Mouse (Mus musculus): Measurements from ENCODE around the gene Gabbr2. TPM values are rescaled to one million over a fixed set of nuclear protein-coding genes. Genes with fewer than 3 reads are reported as not detected.

Gene Gabbr2
- polyA plus RNA-seq, 1 experiment from 2014 or later, result 0.11 TPM

GRCm38 (mm10) chr4:46794583-46794982, 197.1 kb downstream of the Gabbr2 start:
- no peak overlapping the region for H3K4me3 ChIP-seq (ENCODE audit: low read depth, low read length)
- H3K9ac ChIP-seq (ENCODE audit: low read depth, low read length), result no peak overlapping the region
- no peak overlapping the region for H3K27ac ChIP-seq (ENCODE audit: low read length)
- H3K27me3 ChIP-seq (ENCODE audit: control insufficient read depth, insufficient read depth, low read depth, low read length), result no peaks in the 10 kb centered on the region
- WGBS (ENCODE audit: insufficient replicate concordance), result 63% methylated on average over 7 of the region's 7 CpGs
- H3K9me3 ChIP-seq (replicated peaks; ENCODE audit: control insufficient read depth, low read length), result no peaks in the 10 kb centered on the region
- H3K36me3 ChIP-seq (ENCODE audit: control insufficient read depth, insufficient read depth), result no peaks in the 10 kb centered on the region
- H3K4me1 ChIP-seq (ENCODE audit: control insufficient read depth, low read depth, low read length), result no peaks in the 10 kb centered on the region
- H3K4me2 ChIP-seq (ENCODE audit: low read depth, low read length), result no peak overlapping the region
- ATAC-seq (ENCODE audit: low read depth), result no peak

- H3K4me2 ChIP-seq (ENCODE audit: low read depth, low read length), result no peak overlapping the region
- WGBS (ENCODE audit: insufficient replicate concordance), result 61% methylated on average over 9 of the region's 9 CpGs
- no peaks in the 10 kb centered on the region for H3K27me3 ChIP-seq (ENCODE audit: control insufficient read depth, insufficient read depth, low read depth, low read length)
- no peak overlapping the region for H3K4me3 ChIP-seq (ENCODE audit: low read depth, low read length)
- ATAC-seq (ENCODE audit: low read depth), result no peak
- H3K27ac ChIP-seq (ENCODE audit: low read length), result no peak overlapping the region
- H3K9me3 ChIP-seq (replicated peaks; ENCODE audit: control insufficient read depth, low read length), result no peaks in the 10 kb centered on the region
- H3K4me1 ChIP-seq (ENCODE audit: control insufficient read depth, low read depth, low read length), result no peaks in the 10 kb centered on the region
- no peak overlapping the region for H3K9ac ChIP-seq (ENCODE audit: low read depth, low read length)
- no peaks in the 10 kb centered on the region for H3K36me3 ChIP-seq (ENCODE audit: control insufficient read depth, insufficient read depth)
Observed at GRCm38 (mm10) chr4:46792280-46793026, 199.2 kb downstream of the Gabbr2 start.

DNA sequence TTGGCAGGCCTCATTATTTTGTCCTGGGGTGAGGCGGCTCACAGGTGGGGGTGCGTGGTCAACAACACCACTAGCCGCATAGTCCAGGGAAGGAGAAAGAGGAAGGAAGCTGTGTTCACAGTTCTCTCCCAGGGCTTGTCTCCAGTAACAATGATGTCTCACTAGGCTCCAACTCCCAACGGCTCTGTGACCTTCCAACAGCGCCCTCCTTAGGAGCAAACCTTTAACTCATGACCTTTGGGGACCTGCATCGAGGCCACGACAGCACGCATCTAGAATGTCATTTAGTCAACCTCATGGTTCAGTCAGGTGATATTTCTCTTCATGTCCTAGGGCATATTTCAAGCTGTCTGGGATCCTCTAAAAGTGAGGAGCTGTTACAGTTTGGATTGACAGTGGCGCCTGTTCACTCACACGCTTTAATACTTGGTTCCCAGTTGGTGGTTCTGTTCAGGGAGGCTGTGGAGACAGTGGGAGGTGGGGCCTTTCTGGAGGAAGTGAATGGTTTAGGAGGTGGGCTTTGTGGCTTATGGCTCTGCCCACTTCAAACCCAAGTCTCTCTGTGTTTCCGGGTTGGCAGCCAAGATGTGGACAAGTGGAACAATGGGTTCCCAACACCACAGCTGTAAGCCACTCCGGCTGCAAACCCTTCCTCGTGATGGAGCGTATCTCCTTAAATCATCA, 200.3 kb downstream of the Gabbr2 start:
- WGBS (ENCODE audit: insufficient replicate concordance), result 30% methylated on average over 14 of the region's 14 CpGs
- Histone ChIP-seq H3K4me3 (ENCODE audit: low read depth, low read length) (no peak overlapping the region), H3K36me3 (ENCODE audit: control insufficient read depth, insufficient read depth) (no peaks in the 10 kb centered on the region), H3K4me2 (ENCODE audit: low read depth, low read length) (no peak overlapping the region), H3K4me1 (ENCODE audit: control insufficient read depth, low read depth, low read length) (no peaks in the 10 kb centered on the region), H3K27me3 (ENCODE audit: control insufficient read depth, insufficient read depth, low read depth, low read length) (no peaks in the 10 kb centered on the region), H3K9ac (ENCODE audit: low read depth, low read length) (no peak overlapping the region), H3K9me3 (replicated peaks; ENCODE audit: control insufficient read depth, low read length) (no peaks in the 10 kb centered on the region), H3K27ac (ENCODE audit: low read length) (no peak overlapping the region)
- ATAC-seq (ENCODE audit: low read depth), result no peak

GRCm38 (mm10) chr4:46790609-46791267, 200.9 kb downstream of the Gabbr2 start:
- no peak overlapping the region for H3K4me3 ChIP-seq (ENCODE audit: low read depth, low read length)
- no peak overlapping the region for H3K4me2 ChIP-seq (ENCODE audit: low read depth, low read length)
- 48% methylated on average over 9 of the region's 9 CpGs for WGBS (ENCODE audit: insufficient replicate concordance)
- H3K36me3 ChIP-seq (ENCODE audit: control insufficient read depth, insufficient read depth), result no peaks in the 10 kb centered on the region
- no peaks in the 10 kb centered on the region for H3K27me3 ChIP-seq (ENCODE audit: control insufficient read depth, insufficient read depth, low read depth, low read length)
- no peaks in the 10 kb centered on the region for H3K9me3 ChIP-seq (replicated peaks; ENCODE audit: control insufficient read depth, low read length)
- H3K4me1 ChIP-seq (ENCODE audit: control insufficient read depth, low read depth, low read length), result no peaks in the 10 kb centered on the region
- no peak overlapping the region for H3K9ac ChIP-seq (ENCODE audit: low read depth, low read length)
- no peak for ATAC-seq (ENCODE audit: low read depth)
- no peak overlapping the region for H3K27ac ChIP-seq (ENCODE audit: low read length)

DNA sequence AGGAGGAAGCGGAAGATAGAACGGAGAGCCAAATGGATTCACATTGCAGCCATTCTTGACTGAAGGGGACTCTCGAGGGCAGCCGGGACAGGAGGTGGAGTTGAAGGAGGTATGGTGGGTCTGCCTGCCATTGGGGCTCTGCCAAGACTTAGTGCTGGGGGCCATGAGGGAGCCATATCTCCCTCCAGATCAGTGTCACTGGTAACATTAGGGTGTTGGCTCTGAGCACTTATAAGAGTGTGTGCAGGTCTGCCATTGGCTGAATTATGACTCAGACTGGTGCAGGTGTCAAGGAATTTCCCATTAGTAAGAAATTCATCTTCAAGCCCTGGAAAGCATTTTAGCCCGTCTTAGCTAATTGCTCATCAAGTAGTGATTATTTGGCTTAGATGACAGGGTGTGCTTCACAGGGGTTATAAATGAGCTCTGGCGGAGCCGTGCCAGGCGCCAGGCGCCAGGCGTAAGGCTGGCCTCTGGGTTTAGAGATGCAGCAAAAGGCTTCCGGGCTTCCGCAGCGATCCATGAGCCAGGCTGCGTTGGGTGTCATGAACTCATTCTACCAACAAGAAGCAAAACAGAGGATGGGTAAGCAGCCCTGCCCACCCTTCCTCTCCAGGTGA, 207.1 kb downstream of the Gabbr2 start:
- Histone ChIP-seq H3K9me3 (replicated peaks; ENCODE audit: control insufficient read depth, low read length) (no peaks in the 10 kb centered on the region), H3K9ac (ENCODE audit: low read depth, low read length) (no peak overlapping the region), H3K4me3 (ENCODE audit: low read depth, low read length) (no peak overlapping the region), H3K4me1 (ENCODE audit: control insufficient read depth, low read depth, low read length) (no peaks in the 10 kb centered on the region), H3K27me3 (ENCODE audit: control insufficient read depth, insufficient read depth, low read depth, low read length) (no peaks in the 10 kb centered on the region), H3K27ac (ENCODE audit: low read length) (no peak overlapping the region), H3K4me2 (ENCODE audit: low read depth, low read length) (no peak overlapping the region), H3K36me3 (ENCODE audit: control insufficient read depth, insufficient read depth) (no peaks in the 10 kb centered on the region)
- WGBS (ENCODE audit: insufficient replicate concordance), result 78% methylated on average over 14 of the region's 14 CpGs
- ATAC-seq (ENCODE audit: low read depth), result no peak

DNA sequence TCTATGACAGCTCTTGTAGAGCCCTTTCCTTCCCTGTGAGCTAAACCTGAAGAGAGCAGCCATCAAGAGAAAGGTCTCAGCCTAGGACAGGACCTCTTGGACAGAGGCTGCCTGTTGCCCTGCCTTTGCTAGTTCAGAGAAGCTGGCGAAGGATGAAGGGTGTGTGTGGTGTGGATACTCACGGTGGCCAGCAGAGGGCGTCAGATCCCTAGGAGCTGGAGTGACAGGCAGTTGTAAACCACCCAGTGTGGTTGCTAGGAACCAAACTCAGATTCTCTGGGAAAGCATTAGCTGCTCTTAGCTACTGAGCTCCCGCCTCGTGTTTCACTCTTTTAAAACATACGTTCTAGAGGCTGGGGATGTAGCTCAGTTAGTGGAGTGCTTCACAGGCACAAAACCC, 210.6 kb downstream of the Gabbr2 start:
- WGBS (ENCODE audit: insufficient replicate concordance), result 56% methylated on average over 6 of the region's 6 CpGs
- Histone ChIP-seq H3K4me2 (ENCODE audit: low read depth, low read length) (no peak overlapping the region), H3K9ac (ENCODE audit: low read depth, low read length) (no peak overlapping the region), H3K4me3 (ENCODE audit: low read depth, low read length) (no peak overlapping the region), H3K4me1 (ENCODE audit: control insufficient read depth, low read depth, low read length) (no peaks in the 10 kb centered on the region), H3K9me3 (replicated peaks; ENCODE audit: control insufficient read depth, low read length) (no peaks in the 10 kb centered on the region), H3K36me3 (ENCODE audit: control insufficient read depth, insufficient read depth) (no peaks in the 10 kb centered on the region), H3K27me3 (ENCODE audit: control insufficient read depth, insufficient read depth, low read depth, low read length) (no peaks in the 10 kb centered on the region), H3K27ac (ENCODE audit: low read length) (no peak overlapping the region)
- no peak for ATAC-seq (ENCODE audit: low read depth)

DNA sequence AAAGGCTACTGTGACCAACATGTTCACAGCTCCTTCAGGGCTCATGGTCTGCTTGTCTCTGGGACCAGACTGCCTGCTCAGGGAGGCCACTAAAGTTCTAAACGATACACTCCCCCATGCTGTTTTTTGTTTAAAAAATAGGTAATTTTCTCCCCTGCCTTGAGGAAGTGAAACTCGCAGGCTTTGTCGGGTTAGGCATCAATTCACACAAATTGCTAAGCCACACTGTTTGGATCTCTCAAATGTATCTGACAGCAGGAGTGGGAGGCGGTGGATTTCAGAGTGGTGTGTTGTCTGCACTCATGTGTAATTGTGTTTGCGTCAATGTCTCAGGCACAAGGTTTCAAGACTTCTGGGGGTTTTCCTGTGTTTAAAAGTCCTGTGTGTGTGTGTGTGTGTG, 215.7 kb downstream of the Gabbr2 start:
- H3K4me2 ChIP-seq (ENCODE audit: low read depth, low read length), result no peak overlapping the region
- whole genome bisulfite sequencing (ENCODE audit: insufficient replicate concordance), result 51% methylated on average over 5 of the region's 5 CpGs

DNA sequence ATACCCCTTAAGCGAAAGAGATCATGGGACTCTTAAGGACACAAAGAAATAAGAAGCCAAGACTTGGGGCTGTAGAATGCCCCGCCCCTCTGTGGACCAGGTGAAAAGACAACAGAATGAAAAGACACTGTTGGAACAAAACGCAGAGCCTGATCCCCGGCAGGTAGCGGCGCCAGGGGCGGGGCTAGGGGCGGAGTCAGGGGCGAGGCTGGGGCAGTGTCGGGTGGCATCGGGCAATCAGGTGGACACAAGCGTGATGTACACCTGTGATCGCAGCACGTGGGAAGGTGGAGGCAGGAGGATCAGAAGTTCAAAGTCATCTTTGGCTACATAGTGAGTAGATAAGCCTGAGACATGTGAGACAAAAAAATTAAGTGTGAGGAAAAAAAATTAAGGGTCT, 217.0 kb downstream of the Gabbr2 start:
- 25% methylated on average over 14 of the region's 14 CpGs for WGBS (ENCODE audit: insufficient replicate concordance)
- Histone ChIP-seq H3K4me2 (ENCODE audit: low read depth, low read length) (no peak overlapping the region), H3K27ac (ENCODE audit: low read length) (no peak overlapping the region), H3K4me1 (ENCODE audit: control insufficient read depth, low read depth, low read length) (no peaks in the 10 kb centered on the region), H3K9ac (ENCODE audit: low read depth, low read length) (no peak overlapping the region), H3K27me3 (ENCODE audit: control insufficient read depth, insufficient read depth, low read depth, low read length) (no peaks in the 10 kb centered on the region), H3K36me3 (ENCODE audit: control insufficient read depth, insufficient read depth) (no peaks in the 10 kb centered on the region), H3K9me3 (replicated peaks; ENCODE audit: control insufficient read depth, low read length) (no peaks in the 10 kb centered on the region; the same call in 1 of the 2 replicates), H3K4me3 (ENCODE audit: low read depth, low read length) (no peak overlapping the region)
- no peak for ATAC-seq (ENCODE audit: low read depth)

More for the DNA sequence above, 215.7 kb downstream of the Gabbr2 start:
- no peaks in the 10 kb centered on the region for H3K36me3 ChIP-seq (ENCODE audit: control insufficient read depth, insufficient read depth)
- no peak overlapping the region for H3K27ac ChIP-seq (ENCODE audit: low read length)
- ATAC-seq (ENCODE audit: low read depth), result no peak
- no peaks in the 10 kb centered on the region; the same call in 1 of the 2 replicates for H3K9me3 ChIP-seq (replicated peaks; ENCODE audit: control insufficient read depth, low read length)
- H3K4me3 ChIP-seq (ENCODE audit: low read depth, low read length), result no peak overlapping the region
- no peak overlapping the region for H3K9ac ChIP-seq (ENCODE audit: low read depth, low read length)
- no peaks in the 10 kb centered on the region for H3K27me3 ChIP-seq (ENCODE audit: control insufficient read depth, insufficient read depth, low read depth, low read length)
- no peaks in the 10 kb centered on the region for H3K4me1 ChIP-seq (ENCODE audit: control insufficient read depth, low read depth, low read length)

Data from liver, embryonic 16.5 days (tissue).